Mouse (Mus musculus): ENCODE results near the gene Tcte1. TPM values are rescaled to one million over a fixed set of nuclear protein-coding genes. Genes with fewer than 3 reads are reported as not detected.
A peak's percentile ranks its signal among the peaks of the same experiment; 100 is the strongest.

Gene Tcte1
- polyA plus RNA-seq, 1 experiment from 2014 or later: 1.4 TPM

DNA sequence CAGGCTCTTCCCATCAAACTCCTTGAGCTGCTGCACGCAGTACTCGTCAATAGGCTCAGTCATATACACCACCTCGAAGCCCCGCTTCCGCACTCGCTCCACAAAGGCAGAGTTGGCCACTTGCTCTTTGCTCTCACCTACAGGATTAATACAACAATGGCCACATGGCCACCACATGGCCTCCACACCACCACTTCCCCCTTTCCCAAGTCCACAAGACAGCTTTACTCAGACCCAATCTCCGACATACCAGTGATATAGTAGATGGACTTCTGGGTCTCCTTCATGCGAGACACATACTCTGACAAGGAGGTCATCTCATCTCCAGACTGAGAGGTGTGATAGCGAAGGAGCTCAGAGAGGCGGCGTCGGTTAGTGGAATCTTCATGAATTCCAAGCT, 45.8 kb downstream of the Tcte1 start:
- Histone ChIP-seq H3K27ac (no peak overlapping the region), H3K4me1 (peaks cover 28% of the 10 kb centered on the region), H3K4me2 (replicated peaks) (no peak overlapping the region), H3K9ac (no peak overlapping the region), H3K27me3 (no peaks in the 10 kb centered on the region), H3K36me3 (peaks cover 58% of the 10 kb centered on the region), H3K4me3 (no peak overlapping the region), H3K9me3 (no peaks in the 10 kb centered on the region)
- no peak for ATAC-seq (ENCODE audit: insufficient number of reproducible peaks, insufficient read depth, low FRiP score, low TSS enrichment)
- 88% methylated on average over 12 of the region's 12 CpGs for WGBS

DNA sequence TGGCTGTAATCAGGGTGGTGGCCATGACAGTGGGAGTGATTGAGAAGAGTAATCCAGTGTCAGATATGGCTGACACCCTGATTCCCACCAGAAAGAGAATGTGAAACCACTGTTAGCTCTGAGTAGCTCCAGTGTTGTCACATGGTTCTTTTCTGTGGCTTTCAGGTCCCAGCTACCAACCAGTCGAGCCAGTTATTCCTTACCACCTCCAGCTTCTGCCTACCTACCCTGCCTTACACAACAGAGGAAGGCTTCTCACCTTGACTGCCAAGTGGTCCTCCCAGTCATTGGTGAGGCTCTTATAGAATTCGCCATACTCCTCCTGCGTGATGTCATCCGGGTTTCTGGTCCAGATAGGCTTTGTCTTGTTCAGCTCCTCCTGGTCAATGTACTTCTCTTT, 46.8 kb downstream of the Tcte1 start:
- Histone ChIP-seq H3K36me3 (peaks cover 58% of the 10 kb centered on the region), H3K27ac (no peak overlapping the region; the same call in 1 of the 2 replicates), H3K4me2 (replicated peaks) (no peak overlapping the region), H3K4me1 (peaks cover 28% of the 10 kb centered on the region), H3K9ac (peak overlapping the region; percentile 15; the same call in 1 of the 2 replicates), H3K27me3 (no peaks in the 10 kb centered on the region), H3K4me3 (no peak overlapping the region), H3K9me3 (no peaks in the 10 kb centered on the region)
- ATAC-seq (ENCODE audit: insufficient number of reproducible peaks, insufficient read depth, low FRiP score, low TSS enrichment): no peak
- WGBS: 84% methylated on average over 4 of the region's 4 CpGs

DNA sequence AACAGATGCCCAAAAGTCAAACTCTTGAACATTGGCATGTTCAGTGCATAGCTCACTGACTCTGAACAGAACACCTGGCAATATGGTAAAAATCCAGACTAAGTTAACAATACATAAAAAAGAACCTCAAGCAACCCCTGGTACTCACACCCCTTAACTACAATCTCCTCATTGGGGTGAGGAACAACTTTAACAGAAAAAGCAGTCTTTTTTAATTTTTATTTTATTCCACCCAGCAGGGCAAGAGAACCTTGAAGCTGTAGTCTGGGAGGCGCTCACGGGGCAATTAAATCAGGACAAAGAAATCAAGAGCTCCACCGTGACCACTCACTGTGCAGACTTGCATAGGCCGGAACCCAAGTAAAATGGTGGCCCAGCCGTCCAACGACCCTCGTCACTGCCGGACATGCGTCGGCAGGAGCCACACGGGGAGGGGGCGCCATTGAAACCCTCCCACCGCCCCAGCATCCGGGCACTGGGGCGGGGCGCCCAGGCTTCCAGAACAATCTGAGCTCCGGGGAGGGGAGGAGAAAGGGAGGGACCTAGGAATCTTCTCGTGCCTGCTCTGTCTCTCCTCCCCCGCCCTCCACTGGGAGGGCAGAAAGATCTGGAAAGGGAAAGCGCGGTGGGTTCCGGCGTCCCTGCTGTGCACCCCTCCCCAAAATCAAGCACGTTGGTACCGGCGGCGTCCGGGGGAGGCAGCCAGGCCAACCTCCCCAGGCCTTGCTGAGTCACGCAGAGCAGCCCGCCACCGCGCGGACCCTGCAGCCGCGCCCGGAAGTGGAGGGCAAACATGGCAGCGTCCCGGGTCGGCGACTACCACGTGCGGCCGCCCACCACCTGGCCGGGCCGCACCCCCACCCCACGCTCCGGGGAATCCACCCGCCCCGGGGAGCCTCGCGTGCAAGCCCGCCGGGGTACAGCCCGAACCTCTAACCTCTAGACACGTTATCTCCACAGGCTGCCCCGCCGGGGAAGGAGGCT, 49.2 kb downstream of the Tcte1 start:
- no peaks in the 10 kb centered on the region for H3K9me3 ChIP-seq
- under 1% methylated on average over 56 of the region's 57 CpGs for WGBS
- no peaks in the 10 kb centered on the region for H3K27me3 ChIP-seq
- H3K36me3 ChIP-seq: peaks cover 44% of the 10 kb centered on the region
- H3K27ac ChIP-seq: peak overlapping the region; percentile 97
- peak overlapping the region; percentile 98 for H3K4me3 ChIP-seq
- H3K4me2 ChIP-seq (replicated peaks): peak overlapping the region; percentile 78
- H3K9ac ChIP-seq: peak overlapping the region; percentile 99
- H3K4me1 ChIP-seq: peaks cover 20% of the 10 kb centered on the region
- peak; percentile 54 for ATAC-seq (ENCODE audit: insufficient number of reproducible peaks, insufficient read depth, low FRiP score, low TSS enrichment)

DNA sequence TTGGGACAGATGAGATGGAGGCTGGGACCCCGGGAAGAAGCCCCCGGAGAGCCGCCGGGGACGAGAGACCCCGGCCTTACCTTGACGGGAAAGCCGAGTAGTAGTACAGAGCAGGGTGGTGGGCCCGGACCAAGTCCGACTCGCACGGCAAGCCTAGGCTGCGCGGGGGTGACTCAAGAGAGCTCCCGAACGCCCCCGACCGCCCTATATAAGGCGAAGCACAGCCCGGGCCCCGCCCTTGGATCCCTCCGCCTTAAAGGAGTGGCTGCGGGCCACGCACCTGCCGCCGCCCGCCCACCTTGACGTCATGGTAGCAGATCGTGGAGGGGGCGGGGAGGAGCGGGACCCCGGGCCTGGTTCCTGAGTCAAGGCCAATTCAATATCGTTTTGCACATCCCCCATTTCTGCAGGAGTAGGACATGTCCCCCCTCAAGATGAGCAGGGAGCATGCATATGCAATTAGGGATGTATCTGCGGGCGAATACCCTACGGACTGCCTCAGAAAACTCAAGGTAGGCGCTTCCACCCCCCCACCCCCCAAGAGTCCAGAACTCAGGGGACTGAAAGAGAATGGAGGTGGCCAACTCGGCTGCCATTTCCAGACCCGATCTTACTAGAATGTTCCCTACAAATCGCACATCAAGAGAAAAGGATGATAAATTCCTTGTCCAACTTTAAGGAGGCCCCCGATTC, 50.0 kb downstream of the Tcte1 start, which contains the start of gene Hsp90ab1:
Gene Hsp90ab1, minus strand, starts transcription at position 185 of the 693 bp plus-strand sequence.
- Histone ChIP-seq H3K9me3 (no peaks in the 10 kb centered on the region), H3K4me3 (peak within 1 kb of the TSS; percentile 98), H3K4me2 (replicated peaks) (peak within 1 kb of the TSS; percentile 78), H3K4me1 (peaks cover 20% of the 10 kb centered on the region), H3K27me3 (no peaks in the 10 kb centered on the region), H3K36me3 (peaks cover 36% of the 10 kb centered on the region), H3K9ac (peak within 1 kb of the TSS; percentile 99), H3K27ac (peak within 1 kb of the TSS; percentile 97)
- under 1% methylated on average over 41 of the region's 41 CpGs for WGBS
- peak; percentile 86 for ATAC-seq (ENCODE audit: insufficient number of reproducible peaks, insufficient read depth, low FRiP score, low TSS enrichment)

DNA sequence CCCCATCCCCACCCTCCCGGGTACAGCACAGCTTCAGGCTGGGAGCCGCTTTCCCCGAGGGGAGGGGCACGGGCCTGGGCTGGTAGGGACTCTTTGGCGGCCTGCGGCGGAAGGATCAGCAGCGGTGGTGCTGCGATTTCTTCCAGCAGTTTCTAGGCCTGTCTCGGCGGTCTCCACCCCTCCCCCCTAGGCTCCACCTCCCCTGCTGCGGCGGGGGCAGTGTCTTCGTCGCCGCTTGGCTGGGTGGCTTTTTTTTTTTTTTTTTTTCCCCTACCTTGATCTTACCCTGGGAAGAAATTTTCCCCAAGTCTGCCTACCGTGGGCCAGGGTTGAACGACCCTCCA, 50.5 kb downstream of the Tcte1 start:
- peak overlapping the region; percentile 97 for H3K27ac ChIP-seq
- H3K27me3 ChIP-seq: no peaks in the 10 kb centered on the region
- peak overlapping the region; percentile 78 for H3K4me2 ChIP-seq (replicated peaks)
- no peaks in the 10 kb centered on the region for H3K9me3 ChIP-seq
- peaks cover 30% of the 10 kb centered on the region for H3K36me3 ChIP-seq
- WGBS: under 1% methylated on average over 18 of the region's 18 CpGs
- peak overlapping the region; percentile 98 for H3K4me3 ChIP-seq
- peaks cover 20% of the 10 kb centered on the region for H3K4me1 ChIP-seq
- ATAC-seq (ENCODE audit: insufficient number of reproducible peaks, insufficient read depth, low FRiP score, low TSS enrichment): peak; percentile 62
- H3K9ac ChIP-seq: peak overlapping the region; percentile 99

DNA sequence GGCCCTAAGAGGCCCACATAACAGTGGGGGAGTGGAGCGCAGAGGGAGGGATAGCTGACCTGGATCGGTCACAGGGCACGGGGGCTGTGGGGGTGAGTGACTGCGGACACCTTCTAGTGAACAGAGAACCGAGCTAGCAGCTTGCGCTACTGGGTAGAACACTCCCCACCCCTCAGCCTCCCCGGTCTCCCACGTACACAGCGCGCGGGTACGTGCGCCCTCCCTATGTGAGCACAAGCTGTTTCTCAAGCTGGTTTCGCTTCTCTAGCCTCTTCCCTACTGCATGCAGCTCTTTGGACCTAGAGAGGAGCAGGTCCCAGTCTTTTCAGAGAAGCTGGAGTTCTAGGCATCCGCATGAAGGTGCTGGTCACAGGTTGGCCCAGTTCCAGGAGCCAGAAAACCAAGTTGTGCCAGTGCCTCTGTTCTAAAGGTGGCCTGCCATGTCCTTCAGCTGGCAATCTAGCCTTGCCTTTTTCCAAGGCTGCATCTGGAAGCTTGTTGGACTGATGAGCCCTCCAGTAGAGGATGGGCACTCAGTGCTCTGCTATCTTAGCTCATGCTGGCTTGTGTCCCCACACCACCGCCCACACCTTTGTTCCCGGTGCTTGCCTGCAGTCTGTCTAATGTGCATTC, 51.0 kb downstream of the Tcte1 start:
- 4% methylated on average over 17 of the region's 17 CpGs for WGBS
- H3K27ac ChIP-seq: peak overlapping the region; percentile 97
- H3K27me3 ChIP-seq: no peaks in the 10 kb centered on the region
- H3K4me3 ChIP-seq: peak overlapping the region; percentile 98
- peak; percentile 11; the same call in 1 of the 2 replicates for ATAC-seq (ENCODE audit: insufficient number of reproducible peaks, insufficient read depth, low FRiP score, low TSS enrichment)
- H3K4me1 ChIP-seq: peaks cover 20% of the 10 kb centered on the region
- peak overlapping the region; percentile 78 for H3K4me2 ChIP-seq (replicated peaks)
- H3K9ac ChIP-seq: peak overlapping the region; percentile 99
- H3K9me3 ChIP-seq: no peaks in the 10 kb centered on the region
- peaks cover 26% of the 10 kb centered on the region for H3K36me3 ChIP-seq

DNA sequence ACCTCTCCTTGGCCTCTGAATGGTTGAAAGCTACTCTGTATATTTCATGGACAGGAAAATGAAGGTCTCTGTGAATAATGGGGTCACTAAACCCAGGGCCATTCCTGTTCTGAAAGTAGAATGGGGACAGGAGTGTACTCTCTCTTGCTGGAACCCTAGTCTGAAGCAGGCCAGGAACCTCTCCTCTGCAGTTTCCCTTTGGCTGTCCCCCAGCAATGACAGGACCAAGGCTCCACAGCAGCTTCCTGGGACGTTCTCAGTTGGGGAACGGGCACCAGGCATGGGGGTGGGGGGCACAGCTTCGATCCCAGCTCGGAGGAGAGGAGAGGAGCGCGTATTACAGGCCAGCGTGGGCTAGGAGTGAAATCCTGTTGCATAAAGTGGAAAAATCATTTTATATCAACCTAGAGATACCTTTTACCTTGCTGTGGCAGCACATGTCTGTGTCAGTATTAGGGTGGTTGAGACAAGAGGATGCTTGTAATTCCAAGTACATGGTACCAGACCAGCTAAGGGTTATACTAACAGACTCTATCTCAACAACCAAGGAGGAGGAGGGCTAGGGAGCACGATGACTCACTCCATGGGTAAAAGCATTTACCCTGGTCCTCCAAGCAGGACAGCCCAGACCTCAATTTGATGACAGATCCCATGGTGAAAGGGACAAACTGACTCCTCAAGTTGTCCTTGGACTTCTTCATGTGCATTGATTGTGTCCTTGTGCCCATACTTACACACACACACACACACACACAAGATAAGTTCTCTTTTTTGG, 52.1 kb downstream of the Tcte1 start:
- Histone ChIP-seq H3K4me2 (replicated peaks) (no peak overlapping the region), H3K4me3 (no peak overlapping the region), H3K27me3 (no peaks in the 10 kb centered on the region), H3K9ac (no peak overlapping the region), H3K36me3 (peaks cover 15% of the 10 kb centered on the region), H3K4me1 (peaks cover 20% of the 10 kb centered on the region), H3K27ac (0 out of 2 replicates have a peak overlapping the region, but pooled peaks have one; percentile 97), H3K9me3 (no peaks in the 10 kb centered on the region)
- no peak for ATAC-seq (ENCODE audit: insufficient number of reproducible peaks, insufficient read depth, low FRiP score, low TSS enrichment)
- WGBS: 87% methylated on average over 8 of the region's 8 CpGs

DNA sequence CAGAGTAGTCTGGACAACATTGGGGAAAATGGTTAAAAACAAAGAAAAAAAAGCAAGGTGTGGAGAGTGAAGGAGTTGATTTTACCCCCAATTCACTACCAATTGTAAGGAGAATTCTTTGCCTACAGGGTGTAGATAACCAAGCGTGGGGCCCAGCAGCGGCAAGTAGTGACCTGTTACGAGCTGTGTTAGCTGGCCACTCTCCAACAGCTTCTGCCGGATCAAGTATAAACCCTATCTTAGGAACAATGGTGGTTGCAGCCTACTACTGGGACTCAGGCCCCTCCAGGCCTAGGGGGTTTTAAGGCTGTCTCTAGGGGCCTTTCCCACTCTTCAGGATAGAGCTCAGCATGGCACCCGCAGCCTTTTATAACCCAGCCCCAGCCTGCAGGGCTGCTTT, 55.0 kb downstream of the Tcte1 start:
- no peaks in the 10 kb centered on the region for H3K27me3 ChIP-seq
- H3K4me1 ChIP-seq: peaks cover 10% of the 10 kb centered on the region; the same call in 1 of the 2 replicates
- ATAC-seq (ENCODE audit: insufficient number of reproducible peaks, insufficient read depth, low FRiP score, low TSS enrichment): no peak
- no peak overlapping the region for H3K4me2 ChIP-seq (replicated peaks)
- H3K27ac ChIP-seq: 0 out of 2 replicates have a peak overlapping the region, but pooled peaks have one; percentile 37
- 64% methylated on average over 5 of the region's 5 CpGs for WGBS
- no peak overlapping the region for H3K9ac ChIP-seq
- H3K36me3 ChIP-seq: no peaks in the 10 kb centered on the region
- H3K4me3 ChIP-seq: no peak overlapping the region
- H3K9me3 ChIP-seq: no peaks in the 10 kb centered on the region

DNA sequence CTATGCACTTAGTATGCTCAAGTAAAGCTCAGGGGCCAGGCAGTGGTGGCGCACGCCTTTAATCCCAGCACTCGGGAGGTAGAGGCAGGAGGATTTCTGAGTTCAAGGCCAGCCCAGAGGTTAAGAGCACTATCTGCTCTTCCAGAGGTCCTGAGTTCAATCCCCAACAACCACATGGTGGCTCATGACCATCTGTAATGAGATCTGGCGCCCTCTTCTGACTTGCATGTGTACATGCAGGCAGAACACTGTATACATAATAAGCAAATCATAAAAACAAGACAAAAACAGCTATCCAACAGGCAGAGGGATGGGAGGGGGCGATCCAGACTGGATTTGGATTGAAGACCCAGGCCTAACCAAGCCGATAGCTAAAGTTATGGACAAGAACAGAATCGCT, 55.6 kb downstream of the Tcte1 start:
- Histone ChIP-seq H3K9me3 (no peaks in the 10 kb centered on the region), H3K4me1 (peaks cover 10% of the 10 kb centered on the region; the same call in 1 of the 2 replicates), H3K4me3 (no peak overlapping the region), H3K9ac (no peak overlapping the region), H3K27me3 (no peaks in the 10 kb centered on the region), H3K27ac (no peak overlapping the region), H3K36me3 (no peaks in the 10 kb centered on the region), H3K4me2 (replicated peaks) (no peak overlapping the region)
- WGBS: 76% methylated on average over 7 of the region's 7 CpGs
- ATAC-seq (ENCODE audit: insufficient number of reproducible peaks, insufficient read depth, low FRiP score, low TSS enrichment): no peak

DNA sequence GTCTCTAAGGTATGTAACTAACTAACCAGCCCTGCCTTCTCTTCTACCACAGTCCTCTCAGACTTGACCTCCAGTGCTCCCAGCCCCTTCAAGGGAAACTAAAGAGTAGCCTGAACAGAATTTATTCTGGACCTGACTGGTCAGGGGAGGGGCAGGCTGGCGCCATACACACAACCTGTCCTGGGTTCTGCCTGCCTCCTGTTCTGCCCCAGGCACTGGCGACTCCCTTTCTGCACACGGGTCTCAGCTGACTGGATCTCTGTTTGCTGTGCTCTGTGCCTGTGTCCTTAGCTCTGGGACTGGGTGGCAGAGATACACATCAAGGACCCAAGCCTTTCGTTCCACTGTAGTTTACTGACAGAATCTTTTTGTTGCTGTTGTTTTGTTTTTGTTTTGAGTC, 56.3 kb downstream of the Tcte1 start:
- Histone ChIP-seq H3K4me3 (no peak overlapping the region), H3K27me3 (no peaks in the 10 kb centered on the region), H3K4me1 (peaks cover 13% of the 10 kb centered on the region; the same call in 1 of the 2 replicates), H3K4me2 (replicated peaks) (no peak overlapping the region), H3K36me3 (no peaks in the 10 kb centered on the region), H3K9ac (no peak overlapping the region), H3K9me3 (no peaks in the 10 kb centered on the region), H3K27ac (no peak overlapping the region)
- 75% methylated on average over 4 of the region's 4 CpGs for WGBS
- no peak for ATAC-seq (ENCODE audit: insufficient number of reproducible peaks, insufficient read depth, low FRiP score, low TSS enrichment)
